Mouse (Mus musculus): ENCODE measurements at regions not wholly inside any gene's neighbourhood (a gene's known extent, or its start where the extent isn't known, plus 50 kb on each side); places are given as distances from the start of the nearest gene placed in this dataset.

GRCm38 (mm10) chr9:46632576-46632975 lies 312.8 kb upstream of the 4931429L15Rik start:
- no peak for ATAC-seq
- in situ Hi-C loops (cut with MboI; ENCODE audit: low pct_unique_long_range_greater_than_20kb) = no loop called here
- no peaks in the 10 kb centered on the region for H3K27me3 ChIP-seq
- DNase-seq (ENCODE audit: low read depth, low spot score) = no peak
- TF ChIP-seq CTCF (IDR thresholded peaks at IDR 0.05) = no peak
- ChIA-PET CTCF (no interaction called here), POLR2A (no interaction called here)

GRCm38 (mm10) chr9:46622255-46622654 lies 302.5 kb upstream of the 4931429L15Rik start:
- peaks cover 28% of the 10 kb centered on the region for H3K27me3 ChIP-seq
- ATAC-seq (no peak), DNase-seq (ENCODE audit: low read depth, low spot score) (no peak)
- CTCF ChIA-PET = no interaction called here
- in situ Hi-C loops (cut with MboI; ENCODE audit: low pct_unique_long_range_greater_than_20kb) = no loop called here
- no peak for TF ChIP-seq CTCF (IDR thresholded peaks at IDR 0.05)
- POLR2A ChIA-PET = no interaction called here

GRCm38 (mm10) chr9:46621851-46622250 lies 302.1 kb upstream of the 4931429L15Rik start:
- ATAC-seq = no peak

GRCm38 (mm10) chr9:46610101-46611005 lies 290.6 kb upstream of the 4931429L15Rik start:
- H3K27me3 ChIP-seq = peaks cover 3% of the 10 kb centered on the region
- POLR2A ChIA-PET = no interaction called here
- in situ Hi-C loops (cut with MboI; ENCODE audit: low pct_unique_long_range_greater_than_20kb) = no loop called here
- no peak for ATAC-seq
- CTCF ChIA-PET = no interaction called here
- no peak for TF ChIP-seq CTCF (IDR thresholded peaks at IDR 0.05)
- DNase-seq (ENCODE audit: low read depth, low spot score) = no peak

More at GRCm38 (mm10) chr9:46621851-46622250, 302.1 kb upstream of the 4931429L15Rik start:
- CTCF ChIA-PET = no interaction called here
- in situ Hi-C loops (cut with MboI; ENCODE audit: low pct_unique_long_range_greater_than_20kb) = no loop called here
- DNase-seq (ENCODE audit: low read depth, low spot score) = no peak
- peaks cover 31% of the 10 kb centered on the region for H3K27me3 ChIP-seq
- no peak for TF ChIP-seq CTCF (IDR thresholded peaks at IDR 0.05)
- POLR2A ChIA-PET = no interaction called here

GRCm38 (mm10) chr9:46608695-46609094 lies 288.9 kb upstream of the 4931429L15Rik start:
- ATAC-seq (no peak), DNase-seq (ENCODE audit: low read depth, low spot score) (no peak)
- POLR2A ChIA-PET = no interaction called here
- in situ Hi-C loops (cut with MboI; ENCODE audit: low pct_unique_long_range_greater_than_20kb) = no loop called here
- peaks cover 3% of the 10 kb centered on the region for H3K27me3 ChIP-seq
- no peak for TF ChIP-seq CTCF (IDR thresholded peaks at IDR 0.05)
- CTCF ChIA-PET = no interaction called here

- DNase-seq (ENCODE audit: low read depth, low spot score) (no peak), ATAC-seq (no peak)
- no peaks in the 10 kb centered on the region for H3K27me3 ChIP-seq
- in situ Hi-C loops (cut with MboI; ENCODE audit: low pct_unique_long_range_greater_than_20kb) = no loop called here
- CTCF ChIA-PET = no interaction called here
- POLR2A ChIA-PET = interaction anchor here (0.6 kb wide), 1 partner anchor 1309 kb away, joined by 4 read pairs; no protein-coding TSS in a partner anchor
- no peak for TF ChIP-seq CTCF (IDR thresholded peaks at IDR 0.05)
These were observed 281.0 kb upstream of the 4931429L15Rik start for GRCm38 (mm10) chr9:46600803-46601202.

GRCm38 (mm10) chr9:46599931-46600708 lies 280.3 kb upstream of the 4931429L15Rik start:
- DNase-seq (ENCODE audit: low read depth, low spot score) (no peak), ATAC-seq (no peak)
- ChIA-PET CTCF (no interaction called here), POLR2A (no interaction called here)
- in situ Hi-C loops (cut with MboI; ENCODE audit: low pct_unique_long_range_greater_than_20kb) = no loop called here
- TF ChIP-seq CTCF (IDR thresholded peaks at IDR 0.05) = no peak
- H3K27me3 ChIP-seq = no peaks in the 10 kb centered on the region

- no peak for DNase-seq (ENCODE audit: low read depth, low spot score)
- H3K27me3 ChIP-seq = no peaks in the 10 kb centered on the region
- ATAC-seq = no peak
- in situ Hi-C loops (cut with MboI; ENCODE audit: low pct_unique_long_range_greater_than_20kb) = no loop called here
- no peak for TF ChIP-seq CTCF (IDR thresholded peaks at IDR 0.05)
- ChIA-PET CTCF (no interaction called here), POLR2A (no interaction called here)
These were observed 278.7 kb upstream of the 4931429L15Rik start for GRCm38 (mm10) chr9:46598518-46598917.

GRCm38 (mm10) chr9:46593444-46593843 lies 273.7 kb upstream of the 4931429L15Rik start:
- in situ Hi-C loops (cut with MboI; ENCODE audit: low pct_unique_long_range_greater_than_20kb) = no loop called here
- DNase-seq (ENCODE audit: low read depth, low spot score) (no peak), ATAC-seq (no peak)
- ChIA-PET CTCF (no interaction called here), POLR2A (no interaction called here)
- TF ChIP-seq CTCF (IDR thresholded peaks at IDR 0.05) = no peak
- H3K27me3 ChIP-seq = peaks cover 8% of the 10 kb centered on the region

GRCm38 (mm10) chr9:46592908-46593307 lies 273.1 kb upstream of the 4931429L15Rik start:
- CTCF ChIA-PET = no interaction called here
- DNase-seq (ENCODE audit: low read depth, low spot score) = no peak
- H3K27me3 ChIP-seq = peaks cover 11% of the 10 kb centered on the region
- ATAC-seq = no peak
- TF ChIP-seq CTCF (IDR thresholded peaks at IDR 0.05) = no peak
- in situ Hi-C loops (cut with MboI; ENCODE audit: low pct_unique_long_range_greater_than_20kb) = no loop called here
- POLR2A ChIA-PET = no interaction called here

- no peak for ATAC-seq
- in situ Hi-C loops (cut with MboI; ENCODE audit: low pct_unique_long_range_greater_than_20kb) = no loop called here
- ChIA-PET POLR2A (no interaction called here), CTCF (no interaction called here)
- TF ChIP-seq CTCF (IDR thresholded peaks at IDR 0.05) = no peak
- H3K27me3 ChIP-seq = peaks cover 27% of the 10 kb centered on the region
- DNase-seq (ENCODE audit: low read depth, low spot score) = no peak
These were observed 267.0 kb upstream of the 4931429L15Rik start for GRCm38 (mm10) chr9:46586818-46587217.
